Mouse (Mus musculus) lung, postnatal 0 days (tissue): ENCODE data around the gene Kcnj11. TPM values are rescaled to one million over a fixed set of nuclear protein-coding genes. Genes with fewer than 3 reads are reported as not detected.
A peak's percentile ranks its signal among the peaks of the same experiment; 100 is the strongest.

Experiments
- ATAC-seq: fragments of 200-750 bp; cut with Nextera tagmentation; 2 replicates; pipeline ENCODE4 v1.8.0; 2017; ENCODE audit warnings: moderate library complexity
- DNase-seq: peaks from one replicate; pipeline ENCODE4 v3.0.0-alpha.2; 2016; ENCODE audit warnings: low spot score
- H3K27ac ChIP-seq: fragments of 300-500 bp; sonication (generic); 2 replicates; pipeline ENCODE4 v1.5.1; 2014; ENCODE audit warnings: antibody characterized with exemption, mild to moderate bottlenecking, low read length, mixed read lengths
- H3K27me3 ChIP-seq: fragments of 300-500 bp; sonication (generic); replicated peaks from 2 replicates; pipeline ENCODE4 v1.6.1; 2014; ENCODE audit warnings: low read length, mixed read lengths; ENCODE audit not compliant: insufficient read depth
- H3K36me3 ChIP-seq: fragments of 300-500 bp; sonication (generic); 2 replicates; pipeline ENCODE4 v1.6.1; 2014; ENCODE audit warnings: low read length, mixed read lengths; ENCODE audit not compliant: insufficient read depth
- H3K4me1 ChIP-seq: fragments of 300-500 bp; sonication (generic); 2 replicates; pipeline ENCODE4 v1.6.1; 2014; ENCODE audit warnings: antibody characterized with exemption, low read depth, low read length, mixed read lengths; ENCODE audit not compliant: insufficient read depth
- H3K4me2 ChIP-seq: fragments of 300-500 bp; sonication (generic); replicated peaks from 2 replicates; pipeline ENCODE4 v1.6.1; 2014; ENCODE audit warnings: low read depth, mild to moderate bottlenecking, low read length, moderate library complexity, mixed read lengths
- H3K4me3 ChIP-seq: fragments of 300-500 bp; sonication (generic); 2 replicates; pipeline ENCODE4 v1.5.1; 2014; ENCODE audit warnings: low read depth, low read length
- H3K9ac ChIP-seq: fragments of 300-500 bp; sonication (generic); replicated peaks from 2 replicates; pipeline ENCODE4 v1.6.1; 2014; ENCODE audit warnings: low read depth, mild to moderate bottlenecking
- H3K9me3 ChIP-seq: fragments of 300-500 bp; sonication (generic); 2 replicates; pipeline ENCODE4 v1.6.1; 2016; ENCODE audit warnings: low read length, mixed read lengths
- CTCF ChIP-seq: IDR thresholded peaks from 2 replicates; pipeline ENCODE4 v1.5.1; 2016; ENCODE audit warnings: antibody characterized with exemption, mild to moderate bottlenecking
- EP300 ChIP-seq: IDR thresholded peaks from 2 replicates; pipeline ENCODE4 v1.6.1; 2016; ENCODE audit warnings: antibody characterized with exemption, mild to moderate bottlenecking, control low read depth
- WGBS: fragments of 180-500 bp; shearing (Covaris S2); extraction: QIAGEN DNeasy Blood & Tissue Kit; methylation state at CpG from one replicate; pipeline ENCODE4 v1.1.7; 2014; 5-methylcytosine and 5-hydroxymethylcytosine counted together
- polyA plus RNA-seq: library from polyadenylated mRNA; unstranded; fragments of >200 nt; fragmentation: Nextera tagmentation; extraction: Ambion mirVana; gene quantifications from 2 replicates; pipeline ENCODE4 v1.2.1, GENCODE M21; 2015

Gene Kcnj11
- polyA plus RNA-seq, 1 experiment from 2014 or later = 0.44 TPM

DNA sequence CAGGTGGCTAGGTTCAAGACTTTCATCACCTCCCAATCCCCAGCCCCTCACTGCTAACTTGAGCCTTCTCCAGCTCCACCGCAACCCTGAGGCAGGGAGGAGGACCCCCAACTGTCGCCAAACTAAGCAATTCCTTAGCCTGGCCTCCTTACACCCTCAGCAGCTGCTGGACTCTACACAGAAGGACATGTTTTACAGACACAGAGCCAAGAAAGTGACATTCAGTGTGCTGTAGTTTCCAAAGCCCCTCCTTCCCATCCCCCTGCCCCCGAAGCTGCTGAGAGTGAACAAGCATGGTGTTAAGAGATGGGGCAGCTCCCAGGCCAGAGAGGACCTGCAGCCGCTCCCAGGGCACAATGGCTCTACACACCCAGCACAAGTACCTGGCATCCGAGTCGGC lies 23.9 kb upstream of the Kcnj11 start:
- TF ChIP-seq CTCF (no peak), EP300 (no peak)
- 48% methylated on average over 6 of the region's 6 CpGs for WGBS
- Histone ChIP-seq H3K27me3 (no peaks in the 10 kb centered on the region), H3K4me3 (no peak overlapping the region), H3K4me1 (no peaks in the 10 kb centered on the region), H3K4me2 (no peak overlapping the region), H3K27ac (no peak overlapping the region), H3K36me3 (no peaks in the 10 kb centered on the region), H3K9me3 (no peaks in the 10 kb centered on the region), H3K9ac (no peak overlapping the region)
- no peak for DNase-seq
- ATAC-seq = no peak

DNA sequence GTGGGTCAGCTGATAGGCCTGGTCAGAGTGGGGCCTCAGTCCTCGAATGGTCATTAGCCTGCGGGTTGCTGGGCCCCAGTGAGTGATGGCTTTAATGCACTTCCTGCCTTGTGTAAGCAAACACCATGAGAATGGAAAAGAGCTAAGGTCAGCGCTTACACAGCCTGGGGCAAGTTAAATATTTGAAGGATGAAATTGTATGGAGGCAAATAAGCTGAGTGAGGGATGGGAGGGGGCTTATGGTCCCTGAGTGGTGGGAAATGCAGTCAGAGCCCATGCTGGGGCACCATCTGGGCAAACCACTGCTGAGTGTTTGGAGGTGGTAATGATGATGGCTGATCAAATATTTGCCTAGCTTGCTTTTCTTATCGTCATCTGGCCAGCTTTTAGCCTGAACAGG lies 22.4 kb upstream of the Kcnj11 start:
- Histone ChIP-seq H3K4me3 (no peak overlapping the region), H3K27me3 (no peaks in the 10 kb centered on the region), H3K9me3 (no peaks in the 10 kb centered on the region), H3K4me1 (no peaks in the 10 kb centered on the region), H3K36me3 (no peaks in the 10 kb centered on the region), H3K9ac (no peak overlapping the region), H3K27ac (no peak overlapping the region), H3K4me2 (no peak overlapping the region)
- 13% methylated on average over 4 of the region's 4 CpGs for WGBS
- DNase-seq = peak; percentile 26
- TF ChIP-seq CTCF (no peak), EP300 (no peak)
- ATAC-seq = peak; percentile 60

DNA sequence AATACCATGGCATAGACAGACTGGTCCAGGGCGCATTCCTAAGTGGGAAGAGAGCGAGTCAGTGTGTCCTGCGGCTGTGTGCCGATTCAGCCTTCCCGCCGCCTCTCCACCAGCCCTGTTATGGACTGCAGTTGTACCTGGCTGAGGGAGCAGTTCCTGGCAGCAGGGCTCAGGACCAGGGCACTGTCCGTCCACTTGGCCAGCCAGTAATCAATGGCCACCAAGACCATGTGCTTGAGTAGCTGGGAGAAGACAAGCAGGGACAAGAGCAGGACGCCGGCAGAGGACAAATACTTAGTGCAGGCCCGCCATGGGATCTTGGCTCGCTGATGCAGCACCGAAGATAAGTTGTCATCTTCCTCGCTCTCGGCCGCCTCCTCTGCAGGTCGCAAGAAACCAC lies 16.5 kb upstream of the Kcnj11 start:
- DNase-seq (no peak), ATAC-seq (no peak)
- Histone ChIP-seq H3K36me3 (no peaks in the 10 kb centered on the region), H3K9ac (no peak overlapping the region), H3K9me3 (no peaks in the 10 kb centered on the region), H3K27ac (no peak overlapping the region), H3K4me2 (no peak overlapping the region), H3K27me3 (no peaks in the 10 kb centered on the region), H3K4me1 (no peaks in the 10 kb centered on the region), H3K4me3 (no peak overlapping the region)
- WGBS = 92% methylated on average over 16 of the region's 16 CpGs
- TF ChIP-seq CTCF (no peak), EP300 (no peak)

DNA sequence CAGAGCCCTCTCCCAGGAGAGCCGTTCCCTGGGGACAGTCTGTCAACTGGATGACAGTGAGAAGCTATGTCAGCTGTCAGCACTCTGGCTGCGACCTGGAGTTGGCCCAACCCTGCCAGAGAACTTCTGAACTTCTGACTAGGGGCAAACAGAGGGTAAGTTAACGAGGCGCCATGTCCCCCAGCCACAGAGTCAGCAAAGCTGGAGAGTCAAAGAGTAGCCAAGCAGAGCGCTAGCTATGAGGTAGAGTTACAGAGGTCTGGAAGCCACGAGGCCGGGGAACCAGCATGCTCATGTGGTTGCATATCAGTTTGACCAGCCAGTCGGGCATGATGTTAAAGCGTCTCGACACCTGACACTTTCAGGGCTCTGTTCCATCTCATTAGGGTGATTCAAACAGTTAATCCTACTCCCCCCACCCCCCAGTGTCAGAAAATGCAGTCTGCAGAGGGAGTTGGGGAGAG lies 15.6 kb upstream of the Kcnj11 start:
- Histone ChIP-seq H3K4me2 (no peak overlapping the region), H3K27ac (no peak overlapping the region), H3K36me3 (no peaks in the 10 kb centered on the region), H3K9me3 (no peaks in the 10 kb centered on the region), H3K4me3 (no peak overlapping the region), H3K4me1 (no peaks in the 10 kb centered on the region), H3K9ac (no peak overlapping the region), H3K27me3 (no peaks in the 10 kb centered on the region)
- 32% methylated on average over 10 of the region's 10 CpGs for WGBS
- ATAC-seq (no peak; the same call in 1 of the 2 replicates), DNase-seq (no peak)
- TF ChIP-seq CTCF (no peak), EP300 (no peak)

DNA sequence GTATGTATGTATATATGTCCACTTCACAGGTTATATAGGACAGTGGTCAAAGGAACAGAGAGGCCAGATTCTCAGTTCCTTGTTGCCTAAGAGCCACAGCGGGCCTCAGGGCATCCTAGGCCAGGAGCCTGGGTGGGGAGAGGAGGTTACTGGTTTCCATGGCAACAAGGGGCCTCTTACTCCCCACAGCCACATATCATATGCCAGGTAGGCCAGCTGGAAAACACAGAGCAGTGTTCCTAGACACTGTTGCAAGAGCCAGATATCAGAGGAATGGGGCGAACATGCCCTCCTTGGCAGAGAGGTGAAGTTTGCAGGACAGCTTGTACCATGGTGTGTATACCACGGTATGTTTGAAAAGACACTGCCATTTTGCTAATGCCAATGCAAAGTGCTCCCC lies 12.9 kb upstream of the Kcnj11 start:
- no peak overlapping the region for H3K27ac ChIP-seq
- no peak overlapping the region for H3K4me2 ChIP-seq
- no peaks in the 10 kb centered on the region for H3K27me3 ChIP-seq
- DNase-seq = no peak
- no peak overlapping the region for H3K4me3 ChIP-seq
- WGBS = 56% methylated on average over 3 of the region's 3 CpGs
- no peaks in the 10 kb centered on the region for H3K4me1 ChIP-seq
- no peaks in the 10 kb centered on the region for H3K36me3 ChIP-seq
- no peak overlapping the region for H3K9ac ChIP-seq
- TF ChIP-seq EP300 = no peak
- TF ChIP-seq CTCF = no peak
- no peak for ATAC-seq
- no peaks in the 10 kb centered on the region for H3K9me3 ChIP-seq

DNA sequence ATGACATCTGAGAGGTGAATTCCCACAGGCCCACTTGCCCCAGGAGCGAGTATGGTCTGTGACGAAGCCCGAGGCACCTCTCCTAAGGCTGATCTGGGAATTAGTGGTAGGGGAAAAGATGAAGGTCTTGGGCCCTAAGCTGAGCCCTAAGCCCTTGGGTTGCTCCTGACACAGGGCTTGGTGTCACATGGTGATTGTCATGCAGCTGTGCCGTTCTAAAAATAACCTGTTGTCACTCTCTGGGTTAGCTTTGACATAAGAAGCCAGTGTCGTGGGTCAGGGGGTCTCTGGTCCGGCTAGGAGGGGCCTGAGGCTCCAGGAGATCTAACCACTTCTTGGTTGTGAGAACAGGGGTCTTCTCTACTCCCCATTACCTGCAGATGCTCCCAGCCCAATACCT lies 11.4 kb upstream of the Kcnj11 start:
- no peaks in the 10 kb centered on the region for H3K9me3 ChIP-seq
- no peaks in the 10 kb centered on the region for H3K4me1 ChIP-seq
- TF ChIP-seq EP300 (no peak), CTCF (no peak)
- no peak overlapping the region for H3K4me3 ChIP-seq
- 58% methylated on average over 6 of the region's 6 CpGs for WGBS
- H3K36me3 ChIP-seq = no peaks in the 10 kb centered on the region
- H3K27ac ChIP-seq = no peak overlapping the region
- no peak overlapping the region for H3K9ac ChIP-seq
- no peaks in the 10 kb centered on the region for H3K27me3 ChIP-seq
- ATAC-seq (no peak), DNase-seq (no peak)
- H3K4me2 ChIP-seq = no peak overlapping the region

DNA sequence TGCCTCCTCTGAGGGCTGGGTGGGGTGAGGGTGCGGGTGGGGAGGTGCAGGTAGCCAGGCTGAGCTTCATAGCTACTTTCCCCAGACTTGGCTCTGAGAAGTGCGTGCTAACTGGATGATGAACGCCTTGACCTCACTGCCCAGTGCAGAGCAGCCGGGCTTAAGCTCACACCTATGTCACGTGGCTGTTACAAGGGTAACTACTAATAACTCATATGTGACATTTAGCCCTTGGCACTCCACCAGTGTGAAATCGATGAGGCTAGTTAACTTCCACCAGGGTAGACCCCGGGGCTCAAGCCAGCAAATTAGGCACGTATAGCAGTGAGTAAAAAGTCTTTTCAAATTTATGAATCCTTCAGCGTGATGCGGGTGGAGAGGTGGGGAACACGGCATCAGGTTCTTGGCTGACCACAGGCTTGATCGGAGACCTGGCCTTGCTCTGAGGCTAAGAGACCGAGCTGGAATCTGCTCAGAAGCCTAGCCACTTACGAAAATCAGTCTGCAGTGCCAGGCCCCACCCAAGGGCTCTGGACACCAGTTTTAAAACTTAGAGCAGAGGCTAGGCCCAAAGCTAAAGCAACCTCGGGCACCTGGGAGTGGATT lies 10.8 kb upstream of the Kcnj11 start:
- DNase-seq = no peak
- no peak overlapping the region for H3K4me3 ChIP-seq
- no peaks in the 10 kb centered on the region for H3K27me3 ChIP-seq
- no peak for ATAC-seq
- no peak overlapping the region for H3K4me2 ChIP-seq
- H3K9me3 ChIP-seq = no peaks in the 10 kb centered on the region
- TF ChIP-seq CTCF (no peak), EP300 (no peak)
- no peak overlapping the region for H3K9ac ChIP-seq
- H3K36me3 ChIP-seq = no peaks in the 10 kb centered on the region
- no peaks in the 10 kb centered on the region for H3K4me1 ChIP-seq
- H3K27ac ChIP-seq = no peak overlapping the region
- 67% methylated on average over 15 of the region's 15 CpGs for WGBS
